Mouse (Mus musculus): Measurements from ENCODE around the gene Sh3bgrl3.
A peak's percentile ranks its signal among the peaks of the same experiment; 100 is the strongest.

Gene Sh3bgrl3

GRCm38 (mm10) chr4:134112403-134112802 lies 16.2 kb downstream of the Sh3bgrl3 start:
- no peak for DNase-seq (ENCODE audit: low read depth, low spot score)

- no peak for DNase-seq (ENCODE audit: low read depth, low spot score)
Measured at GRCm38 (mm10) chr4:134110653-134111052, 17.9 kb downstream of the Sh3bgrl3 start.

GRCm38 (mm10) chr4:134108196-134108595 lies 20.4 kb downstream of the Sh3bgrl3 start:
- no peak for DNase-seq (ENCODE audit: low read depth, low spot score)

GRCm38 (mm10) chr4:134107730-134108129 lies 20.9 kb downstream of the Sh3bgrl3 start:
- peak; percentile 92 for DNase-seq (ENCODE audit: low read depth, low spot score)

GRCm38 (mm10) chr4:134106105-134106504 lies 22.5 kb downstream of the Sh3bgrl3 start:
- DNase-seq (ENCODE audit: low read depth, low spot score) = no peak

GRCm38 (mm10) chr4:134102742-134103119 lies 25.9 kb downstream of the Sh3bgrl3 start:
- no peak for DNase-seq (ENCODE audit: low read depth, low spot score)

GRCm38 (mm10) chr4:134101979-134102741 lies 26.4 kb downstream of the Sh3bgrl3 start, which contains the start of gene Ubxn11:
Gene Ubxn11 (plus strand): TSS chr4:134102570.
- peak; percentile 95 for DNase-seq (ENCODE audit: low read depth, low spot score)

- DNase-seq (ENCODE audit: low read depth, low spot score) = no peak
Measured at GRCm38 (mm10) chr4:134100245-134100644, 28.3 kb downstream of the Sh3bgrl3 start.

GRCm38 (mm10) chr4:134098628-134099027 lies 30.0 kb downstream of the Sh3bgrl3 start:
- DNase-seq (ENCODE audit: low read depth, low spot score) = no peak

- no peak for DNase-seq (ENCODE audit: low read depth, low spot score)
Measured at GRCm38 (mm10) chr4:134097015-134097608, 31.5 kb downstream of the Sh3bgrl3 start.

- DNase-seq (ENCODE audit: low read depth, low spot score) = no peak
Measured at GRCm38 (mm10) chr4:134096120-134096519, 32.5 kb downstream of the Sh3bgrl3 start.

GRCm38 (mm10) chr4:134094923-134095547 lies 33.6 kb downstream of the Sh3bgrl3 start, which contains the start of gene Cd52:
Gene Cd52 (minus strand): TSS chr4:134095082.
- DNase-seq (ENCODE audit: low read depth, low spot score) = no peak

GRCm38 (mm10) chr4:134094004-134094564 lies 34.5 kb downstream of the Sh3bgrl3 start:
- DNase-seq (ENCODE audit: low read depth, low spot score) = no peak

GRCm38 (mm10) chr4:134092382-134093288 lies 36.0 kb downstream of the Sh3bgrl3 start:
- DNase-seq (ENCODE audit: low read depth, low spot score) = no peak

GRCm38 (mm10) chr4:134091225-134091529 lies 37.4 kb downstream of the Sh3bgrl3 start:
- DNase-seq (ENCODE audit: low read depth, low spot score) = no peak

GRCm38 (mm10) chr4:134090521-134091224 lies 37.9 kb downstream of the Sh3bgrl3 start:
- no peak for DNase-seq (ENCODE audit: low read depth, low spot score)

GRCm38 (mm10) chr4:134089029-134089428 lies 39.6 kb downstream of the Sh3bgrl3 start:
- no peak for DNase-seq (ENCODE audit: low read depth, low spot score)

- no peak for DNase-seq (ENCODE audit: low read depth, low spot score)
Measured at GRCm38 (mm10) chr4:134087412-134087811, 41.2 kb downstream of the Sh3bgrl3 start.

- no peak for DNase-seq (ENCODE audit: low read depth, low spot score)
Measured at GRCm38 (mm10) chr4:134084999-134085398, 43.6 kb downstream of the Sh3bgrl3 start.

GRCm38 (mm10) chr4:134082460-134082859 lies 46.1 kb downstream of the Sh3bgrl3 start:
- no peak for DNase-seq (ENCODE audit: low read depth, low spot score)
